Mouse (Mus musculus) bone marrow macrophage, adult 2 months (primary cell): ENCODE data around the gene Ttc23. TPM values are rescaled to one million over a fixed set of nuclear protein-coding genes. Genes with fewer than 3 reads are reported as not detected.

Experiments used
- H3K27ac ChIP-seq: 2 replicates; pipeline ENCODE4 v1.5.1; 2012; ENCODE audit warnings: low read depth, low read length; ENCODE audit not compliant: insufficient read depth
- H3K4me1 ChIP-seq: 2 replicates; pipeline ENCODE4 v1.6.1; 2012; ENCODE audit warnings: low read length; ENCODE audit not compliant: control insufficient read depth, insufficient read depth
- H3K4me3 ChIP-seq: 2 replicates; pipeline ENCODE4 v1.5.1; 2012; ENCODE audit warnings: mild to moderate bottlenecking, low read length, moderate library complexity; ENCODE audit not compliant: insufficient read depth
- CTCF ChIP-seq: IDR thresholded peaks from 2 replicates; pipeline ENCODE4 v1.5.1; 2012; ENCODE audit warnings: low read depth, mild to moderate bottlenecking, low read length, moderate library complexity
- POLR2A ChIP-seq: IDR thresholded peaks from 2 replicates; pipeline ENCODE4 v1.6.1; 2012; ENCODE audit warnings: mild to moderate bottlenecking, low read depth, low read length, borderline replicate concordance
- polyA plus RNA-seq: library from polyadenylated mRNA; stranded (reverse); fragments of >200 nt; gene quantifications from 2 replicates; pipeline ENCODE4 v1.2.4, GENCODE M21; 2012; ENCODE audit not compliant: missing spikeins, insufficient read depth, insufficient read length

Ttc23 gene
- polyA plus RNA-seq, 1 experiment = 1.8 TPM

GRCm38 (mm10) chr7:67713820-67714510 is 66.8 kb downstream of the Ttc23 start:
- Histone ChIP-seq H3K4me3 (no peak overlapping the region), H3K4me1 (no peaks in the 10 kb centered on the region)
- no peak for TF ChIP-seq CTCF
- no peak for TF ChIP-seq POLR2A

GRCm38 (mm10) chr7:67715176-67715575 is 68.0 kb downstream of the Ttc23 start:
- H3K27ac ChIP-seq = no peak overlapping the region
- no peak overlapping the region for H3K4me3 ChIP-seq
- TF ChIP-seq CTCF (no peak), POLR2A (no peak)
- H3K4me1 ChIP-seq = no peaks in the 10 kb centered on the region

More at GRCm38 (mm10) chr7:67713820-67714510, 66.8 kb downstream of the Ttc23 start:
- no peak overlapping the region for H3K27ac ChIP-seq

GRCm38 (mm10) chr7:67716213-67716878 is 69.1 kb downstream of the Ttc23 start:
- no peak overlapping the region for H3K4me3 ChIP-seq
- no peaks in the 10 kb centered on the region for H3K4me1 ChIP-seq
- no peak for TF ChIP-seq POLR2A
- no peak for TF ChIP-seq CTCF
- H3K27ac ChIP-seq = no peak overlapping the region

GRCm38 (mm10) chr7:67716925-67717324 is 69.7 kb downstream of the Ttc23 start:
- TF ChIP-seq CTCF (no peak), POLR2A (no peak)
- Histone ChIP-seq H3K4me1 (no peaks in the 10 kb centered on the region), H3K4me3 (no peak overlapping the region), H3K27ac (no peak overlapping the region)

- Histone ChIP-seq H3K27ac (no peak overlapping the region), H3K4me3 (no peak overlapping the region), H3K4me1 (no peaks in the 10 kb centered on the region)
- no peak for TF ChIP-seq CTCF
- TF ChIP-seq POLR2A = no peak
Observed at GRCm38 (mm10) chr7:67717520-67717919, 70.3 kb downstream of the Ttc23 start.

- no peak for TF ChIP-seq CTCF
- no peak for TF ChIP-seq POLR2A
- H3K27ac ChIP-seq = no peak overlapping the region
- H3K4me1 ChIP-seq = no peaks in the 10 kb centered on the region
- no peak overlapping the region for H3K4me3 ChIP-seq
Observed at GRCm38 (mm10) chr7:67718804-67719203, 71.6 kb downstream of the Ttc23 start.

GRCm38 (mm10) chr7:67722163-67722562 is 75.0 kb downstream of the Ttc23 start:
- TF ChIP-seq CTCF = no peak
- no peak for TF ChIP-seq POLR2A
- H3K27ac ChIP-seq = no peak overlapping the region
- H3K4me1 ChIP-seq = no peaks in the 10 kb centered on the region
- H3K4me3 ChIP-seq = no peak overlapping the region

- H3K4me1 ChIP-seq = no peaks in the 10 kb centered on the region
- TF ChIP-seq CTCF (no peak), POLR2A (no peak)
Observed at GRCm38 (mm10) chr7:67724536-67724935, 77.3 kb downstream of the Ttc23 start.

GRCm38 (mm10) chr7:67725016-67725415 is 77.8 kb downstream of the Ttc23 start:
- no peak overlapping the region for H3K4me3 ChIP-seq
- H3K4me1 ChIP-seq = no peaks in the 10 kb centered on the region
- no peak overlapping the region for H3K27ac ChIP-seq
- TF ChIP-seq CTCF (no peak), POLR2A (no peak)

More at GRCm38 (mm10) chr7:67724536-67724935, 77.3 kb downstream of the Ttc23 start:
- Histone ChIP-seq H3K27ac (no peak overlapping the region), H3K4me3 (no peak overlapping the region)

- Histone ChIP-seq H3K27ac (no peak overlapping the region), H3K4me1 (no peaks in the 10 kb centered on the region), H3K4me3 (no peak overlapping the region)
- no peak for TF ChIP-seq CTCF
- TF ChIP-seq POLR2A = no peak
Observed at GRCm38 (mm10) chr7:67728203-67728602, 81.0 kb downstream of the Ttc23 start.
